Mouse (Mus musculus): ENCODE results near the gene Ralgps1. TPM values are rescaled to one million over a fixed set of nuclear protein-coding genes. Genes with fewer than 3 reads are reported as not detected.
"Not testable (repeated sequence)": the region's sequence is repeated elsewhere in the genome, so short reads cannot be mapped to it uniquely, and the experiment has no call there.

Ralgps1 gene
- total RNA-seq, 2 experiments from 2014 or later: 7.5 to 7.6 TPM

GRCm38 (mm10) chr2:33220674-33221338 is 150.5 kb downstream of the Ralgps1 start:
- DNase-seq: no peak
- intact Hi-C loops (cut with DNase I): loop anchor here (5.0 kb wide), 2 partner anchors 46 to 96 kb away; no protein-coding TSS in a partner anchor

GRCm38 (mm10) chr2:33220246-33220645 is 151.0 kb downstream of the Ralgps1 start:
- intact Hi-C loops (cut with DNase I): loop anchor here (5.0 kb wide), 2 partner anchors 47 to 97 kb away; no protein-coding TSS in a partner anchor
- peak; percentile 48 to 62 for DNase-seq

DNA sequence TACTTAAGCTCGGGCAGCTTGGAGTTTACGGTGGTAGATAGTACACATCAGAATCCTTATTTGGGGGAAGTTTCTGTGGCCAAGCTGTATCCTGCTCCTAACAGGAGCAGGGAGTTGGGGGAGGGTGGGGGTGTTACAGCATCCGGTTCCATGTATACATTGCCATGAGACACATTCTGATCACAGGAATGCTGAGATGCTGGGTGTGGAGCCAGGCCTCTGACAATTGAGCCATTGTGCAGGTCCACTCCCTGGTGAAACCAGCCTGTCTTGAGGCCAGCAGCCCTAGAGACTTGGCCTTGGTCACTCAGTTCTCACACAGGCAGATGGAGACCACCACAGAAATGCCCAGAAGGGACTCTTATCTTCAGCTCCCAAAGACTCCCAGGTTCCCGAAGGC is 151.6 kb downstream of the Ralgps1 start:
- no peak for DNase-seq
- intact Hi-C loops (cut with DNase I): loop anchor here (2.0 to 5.0 kb wide), 4 partner anchors 48 to 183 kb away; no protein-coding TSS in a partner anchor

GRCm38 (mm10) chr2:33218903-33219625 is 152.2 kb downstream of the Ralgps1 start:
- intact Hi-C loops (cut with DNase I): loop anchor here (2.0 to 5.0 kb wide), 2 partner anchors 130 to 183 kb away; no protein-coding TSS in a partner anchor
- DNase-seq: peak; percentile 57 to 61

- intact Hi-C loops (cut with DNase I): loop anchor here (2.0 to 5.0 kb wide), 2 partner anchors 63 to 185 kb away; no protein-coding TSS in a partner anchor
These were observed 153.9 kb downstream of the Ralgps1 start for GRCm38 (mm10) chr2:33217425-33217794.

DNA sequence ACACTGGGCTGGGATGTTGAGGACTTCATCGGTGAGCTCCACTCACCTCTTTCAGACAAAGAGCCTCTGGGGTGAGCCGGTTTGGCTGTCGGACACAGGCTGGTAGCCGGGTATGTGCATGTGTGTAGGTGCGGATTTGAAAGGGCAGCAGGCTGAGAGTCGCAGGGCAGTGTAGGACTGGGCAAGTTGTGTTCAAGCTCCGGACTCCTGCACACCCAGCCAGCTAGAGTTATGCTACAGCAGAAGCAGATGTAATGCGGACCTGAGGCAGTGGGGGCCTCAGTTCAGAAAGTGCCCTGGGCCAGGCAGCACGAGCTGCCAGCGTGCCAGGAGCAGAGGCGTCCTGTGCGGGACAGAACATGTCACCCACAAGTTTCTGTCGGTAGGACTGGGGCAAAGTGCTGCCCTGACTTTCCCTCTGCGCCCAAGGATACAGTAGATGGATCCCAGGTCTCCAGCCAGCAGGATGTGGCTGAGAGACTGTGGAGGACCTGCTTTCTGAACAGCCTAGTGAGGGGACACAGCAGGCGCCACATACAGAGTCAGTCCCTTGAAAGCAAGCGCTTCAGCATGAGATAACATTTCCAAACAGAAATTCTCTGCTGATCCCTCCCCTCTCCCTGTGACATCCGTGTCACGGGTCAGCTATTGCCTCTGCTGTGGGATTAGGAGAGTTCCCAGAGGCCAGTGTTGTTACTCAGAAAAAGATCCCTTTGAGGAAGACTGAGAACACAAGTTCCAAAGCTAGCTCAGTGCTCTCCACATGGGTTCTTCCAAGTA is 154.5 kb downstream of the Ralgps1 start:
- intact Hi-C loops (cut with DNase I): loop anchor here (2.0 to 5.0 kb wide), 2 partner anchors 62 to 185 kb away; no protein-coding TSS in a partner anchor
- DNase-seq: peak in 1 of 2 experiments; percentile 39

More at GRCm38 (mm10) chr2:33217425-33217794, 153.9 kb downstream of the Ralgps1 start:
- DNase-seq: no peak

- peak; percentile 92 to 94 for DNase-seq
- intact Hi-C loops (cut with DNase I): loop anchor here (2.0 to 5.0 kb wide), 2 partner anchors 61 to 186 kb away; no protein-coding TSS in a partner anchor
These were observed 155.4 kb downstream of the Ralgps1 start, which contains the start of gene Angptl2 for GRCm38 (mm10) chr2:33215700-33216509. Gene Angptl2, plus strand, starts transcription at chr2:33216069.

GRCm38 (mm10) chr2:33215177-33215699 is 156.0 kb downstream of the Ralgps1 start:
- intact Hi-C loops (cut with DNase I): loop anchor here (5.0 kb wide), 1 partner anchor 187 kb away; no protein-coding TSS in a partner anchor
- DNase-seq: no peak

DNA sequence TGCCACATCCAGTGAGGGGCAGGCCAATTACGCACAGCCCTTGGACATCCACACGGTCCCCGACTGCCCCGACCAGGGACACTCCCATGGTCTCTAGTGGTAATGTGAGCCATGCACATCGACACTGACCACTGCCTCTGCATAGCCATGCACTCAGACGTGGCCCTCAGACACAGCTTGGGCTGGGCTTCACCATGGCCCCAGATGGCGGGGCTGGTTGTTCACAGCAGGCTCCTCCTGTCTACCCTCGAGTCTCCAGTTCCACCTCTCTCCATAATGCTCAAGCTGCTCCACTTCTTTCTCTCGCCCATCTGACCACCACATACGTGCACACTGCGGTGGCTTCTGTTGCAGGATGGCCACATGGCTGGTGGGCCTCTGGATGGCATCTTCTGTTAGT is 160.0 kb downstream of the Ralgps1 start:
- intact Hi-C loops (cut with DNase I): not testable (repeated sequence)

GRCm38 (mm10) chr2:33210841-33211240 is 160.4 kb downstream of the Ralgps1 start:
- intact Hi-C loops (cut with DNase I): no loop called here
- no peak for DNase-seq

More for the DNA sequence above, 160.0 kb downstream of the Ralgps1 start:
- not testable (repeated sequence) for DNase-seq

DNA sequence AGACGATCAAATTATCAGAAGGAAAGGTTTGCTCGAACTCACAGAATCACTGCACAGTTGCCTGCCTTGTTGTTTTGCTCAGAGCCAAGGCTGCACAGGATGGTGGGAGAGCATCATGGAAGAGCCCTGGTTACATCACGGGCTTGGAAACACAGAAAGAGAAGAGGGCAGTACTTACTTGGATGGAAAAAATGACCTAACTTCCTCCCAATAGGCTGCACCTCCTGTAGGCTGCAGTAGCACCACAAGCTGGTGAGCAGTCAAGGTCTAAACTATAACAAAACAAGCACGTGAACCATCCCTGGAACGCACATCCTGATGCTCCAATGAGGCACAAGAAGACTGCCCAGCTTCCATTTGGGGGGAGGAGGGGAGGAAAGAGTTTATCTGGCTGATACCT is 163.2 kb downstream of the Ralgps1 start:
- no peak for DNase-seq
- intact Hi-C loops (cut with DNase I): no loop called here

DNA sequence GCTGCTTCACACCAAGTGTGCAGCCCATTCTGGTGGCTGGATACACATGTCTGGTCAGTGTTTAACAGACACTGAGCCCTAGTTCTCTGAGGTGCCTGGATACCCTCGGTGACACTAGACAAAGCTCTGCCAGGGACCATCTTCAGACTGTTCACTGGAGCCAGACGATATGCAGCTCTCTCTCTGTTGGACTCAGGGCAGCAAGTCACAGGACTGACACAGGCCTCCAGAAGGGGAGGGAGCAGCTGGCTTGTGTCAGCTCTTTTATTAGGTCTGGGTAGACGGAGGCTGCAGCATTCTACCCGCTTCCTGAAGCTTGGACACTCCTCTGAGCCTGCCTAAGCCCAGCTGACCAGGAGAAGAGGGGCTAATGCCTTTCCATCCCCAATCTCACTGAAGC is 164.2 kb downstream of the Ralgps1 start:
- intact Hi-C loops (cut with DNase I): no loop called here
- peak; percentile 55 to 61 for DNase-seq

DNA sequence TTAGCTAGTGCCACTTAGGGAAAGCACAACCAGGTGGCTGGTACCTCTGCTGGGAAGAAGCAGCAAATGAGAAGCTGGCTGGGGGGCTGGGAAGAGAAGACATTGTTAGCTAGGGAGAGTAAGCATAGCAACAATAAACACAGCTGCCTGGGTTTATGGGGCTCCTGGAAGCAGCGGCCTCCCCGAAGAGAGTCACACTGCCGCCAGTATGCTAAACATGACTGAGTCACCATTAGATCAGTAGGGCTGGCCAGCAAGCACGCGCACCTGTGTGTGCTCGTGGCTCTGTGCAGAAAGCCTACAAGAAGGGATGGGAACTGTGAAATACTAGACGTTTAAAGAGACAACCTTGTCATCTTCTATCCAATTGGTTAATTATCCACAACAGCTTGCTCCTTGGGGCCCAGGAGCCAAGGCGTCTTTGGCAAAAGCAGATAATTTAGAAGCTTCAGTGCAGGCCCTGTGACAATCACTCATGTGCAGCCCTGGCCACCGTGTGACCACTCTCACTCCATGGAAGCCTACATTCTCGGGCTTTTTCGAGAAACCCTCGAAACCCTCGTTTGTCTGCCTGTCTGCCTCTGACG is 165.3 kb downstream of the Ralgps1 start:
- intact Hi-C loops (cut with DNase I): no loop called here
- no peak for DNase-seq

GRCm38 (mm10) chr2:33204980-33205379 is 166.3 kb downstream of the Ralgps1 start:
- DNase-seq: no peak
- intact Hi-C loops (cut with DNase I): no loop called here

GRCm38 (mm10) chr2:33203284-33203683 is 168.0 kb downstream of the Ralgps1 start:
- DNase-seq: no peak
- intact Hi-C loops (cut with DNase I): no loop called here

DNA sequence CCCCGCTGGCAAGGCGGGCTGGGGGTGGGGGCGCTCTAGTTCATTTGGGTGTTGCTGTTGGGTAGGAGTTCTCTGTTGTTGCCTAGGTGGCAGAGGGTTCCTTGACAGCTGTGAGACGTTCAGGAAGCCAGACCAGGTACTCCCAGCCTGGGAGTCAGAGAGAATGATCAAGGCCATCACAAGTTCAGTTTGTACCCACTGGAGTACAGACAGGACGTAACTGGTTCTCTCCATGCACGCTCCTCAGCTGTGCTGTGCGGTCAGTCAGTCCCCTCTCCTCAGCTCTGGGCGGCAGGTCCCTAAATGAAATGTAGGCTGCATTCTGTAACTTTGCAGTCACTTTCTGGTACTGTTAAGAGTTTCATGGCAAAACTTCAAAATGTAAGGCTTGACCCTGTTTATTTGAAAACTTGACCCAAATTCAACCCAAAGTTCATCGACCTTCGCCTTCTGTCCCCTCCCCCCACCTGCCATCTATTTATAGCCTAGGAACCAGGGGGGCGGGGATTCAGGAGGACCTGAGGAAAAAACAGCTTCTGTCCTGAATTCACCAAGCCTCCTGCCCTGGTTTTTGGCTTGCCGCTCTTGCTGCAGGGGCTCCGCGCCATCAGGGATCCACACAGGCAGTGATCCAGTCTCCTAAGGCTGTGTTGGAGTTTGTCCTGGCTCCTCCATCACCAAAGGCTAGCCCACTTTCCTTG is 170.8 kb downstream of the Ralgps1 start:
- DNase-seq: no peak
- intact Hi-C loops (cut with DNase I): no loop called here

GRCm38 (mm10) chr2:33189976-33190375 is 181.3 kb downstream of the Ralgps1 start:
- intact Hi-C loops (cut with DNase I): no loop called here
- DNase-seq: no peak

- intact Hi-C loops (cut with DNase I): no loop called here
These were observed 182.2 kb downstream of the Ralgps1 start for GRCm38 (mm10) chr2:33188925-33189670.

More at GRCm38 (mm10) chr2:33188925-33189670, 182.2 kb downstream of the Ralgps1 start:
- DNase-seq: no peak
